8 mouse cellular contexts compared by ENCODE assay signal in genomic region chr9:53829081-53829865, GRCm38 (mm10). TPM values are rescaled to one million over a fixed set of nuclear protein-coding genes. Genes with fewer than 3 reads are reported as not detected.
DNase-seq lines count a peak whose midpoint lies in the region; ATAC-seq and TF ChIP-seq lines count a peak whose summit lies in the region.

No protein-coding gene starts in this region.

- peak overlapping the region; percentile 22 to 56 for H3K4me3 ChIP-seq in ES-E14 (ENCODE audit: insufficient read depth in 1 of 2, low read depth in 1 of 2, low read length in 2 of 2, poor library complexity in 1 of 2, severe bottlenecking in 1 of 2)
- peak overlapping the region; percentile 35 for H3K4me3 ChIP-seq in embryonic facial prominence, embryonic 11.5 days (ENCODE audit: low read depth, low read length)
- H3K4me3 ChIP-seq in lung, embryonic 15.5 days, result peak overlapping the region; percentile 43

- H3K27ac ChIP-seq in ES-E14 (ENCODE audit: insufficient read depth, low read depth, low read length, poor library complexity, severe bottlenecking), result no peak overlapping the region
- H3K27ac ChIP-seq in embryonic facial prominence, embryonic 11.5 days (replicated peaks; ENCODE audit: low read depth, low read length), result no peak overlapping the region
- H3K27ac ChIP-seq in lung, embryonic 15.5 days, result no peak overlapping the region

- peak; percentile 52 for DNase-seq in ES-E14 (ENCODE audit: low read depth, low spot score)
- DNase-seq in adrenal gland, postnatal 14 days, result peak; percentile 38
- peak; percentile 83 for DNase-seq in embryonic facial prominence, embryonic 11.5 days (ENCODE audit: low spot score)
- peak; percentile 25 to 68 for DNase-seq in layer of hippocampus, adult 8-10 months (ENCODE audit: low spot score in 2 of 2)
- peak; percentile 89 for DNase-seq in retina, embryonic 14.5 days (ENCODE audit: low spot score)
- no peak for DNase-seq in spleen, adult 12 weeks (ENCODE audit: low spot score)

- H3K4me2 ChIP-seq in embryonic facial prominence, embryonic 11.5 days (ENCODE audit: low read depth, low read length), result peak overlapping the region; percentile 53
- peak overlapping the region; percentile 66 for H3K4me2 ChIP-seq in lung, embryonic 15.5 days

- in situ Hi-C loops in ES-E14 (cut with MboI; ENCODE audit: low sequenced_read_pairs in 2 of 2, unreplicated experiment in 2 of 2), result loop anchor here in 1 of 2 experiments (10.0 kb wide), 1 partner anchor 74 kb away; no protein-coding TSS in a partner anchor

- ATAC-seq in embryonic facial prominence, embryonic 11.5 days (replicated peaks; ENCODE audit: insufficient number of reproducible peaks, low FRiP score, low TSS enrichment, low read depth), result no peak
- ATAC-seq in hematopoietic stem cell, adult 5-6 weeks (replicated peaks in 1 of 2; ENCODE audit: insufficient read depth in 1 of 2, low FRiP score in 2 of 2, low TSS enrichment in 1 of 2, low read depth in 1 of 2, poor library complexity in 2 of 2, severe bottlenecking in 2 of 2), result peak; percentile 56 to 76; a peak in 2 of 4 replicates
- peak; percentile 31; the same call in 1 of the 2 replicates for ATAC-seq in lung, embryonic 15.5 days (ENCODE audit: borderline replicate concordance, extremely low read depth, low FRiP score, low TSS enrichment)

- H3K9me3 ChIP-seq in ES-E14 (ENCODE audit: control insufficient read depth, insufficient read depth, low read depth, low read length), result no peaks in the 10 kb centered on the region
- H3K9me3 ChIP-seq in embryonic facial prominence, embryonic 11.5 days (replicated peaks; ENCODE audit: control insufficient read depth, low read length), result no peaks in the 10 kb centered on the region
- no peaks in the 10 kb centered on the region for H3K9me3 ChIP-seq in lung, embryonic 15.5 days

- no peaks in the 10 kb centered on the region for H3K27me3 ChIP-seq in embryonic facial prominence, embryonic 11.5 days (ENCODE audit: control insufficient read depth, insufficient read depth, low read length)
- no peaks in the 10 kb centered on the region; the same call in 1 of the 2 replicates for H3K27me3 ChIP-seq in lung, embryonic 15.5 days

- H3K4me1 ChIP-seq in ES-E14 (ENCODE audit: control insufficient read depth in 2 of 2, insufficient read depth in 2 of 2, low read length in 2 of 2, poor library complexity in 1 of 2), result no peaks in the 10 kb centered on the region
- no peaks in the 10 kb centered on the region for H3K4me1 ChIP-seq in embryonic facial prominence, embryonic 11.5 days (ENCODE audit: control insufficient read depth, insufficient read depth, low read length)
- H3K4me1 ChIP-seq in lung, embryonic 15.5 days, result peaks cover 5% of the 10 kb centered on the region

- H3K9ac ChIP-seq in ES-E14 (ENCODE audit: insufficient read depth, low read depth, low read length, poor library complexity, severe bottlenecking), result peak overlapping the region; percentile 30; the same call in 1 of the 2 replicates
- peak overlapping the region; percentile 50; the same call in 1 of the 2 replicates for H3K9ac ChIP-seq in embryonic facial prominence, embryonic 11.5 days (replicated peaks; ENCODE audit: low read length)
- peak overlapping the region; percentile 38 for H3K9ac ChIP-seq in lung, embryonic 15.5 days

- 21% methylated on average over 14 of the region's 14 CpGs for WGBS in embryonic facial prominence, embryonic 11.5 days
- WGBS in lung, embryonic 15.5 days, result 15% methylated on average over 14 of the region's 14 CpGs

- no peaks in the 10 kb centered on the region for H3K36me3 ChIP-seq in ES-E14 (ENCODE audit: control insufficient read depth, insufficient read depth, low read length, poor library complexity, severe bottlenecking)
- no peaks in the 10 kb centered on the region for H3K36me3 ChIP-seq in embryonic facial prominence, embryonic 11.5 days (replicated peaks; ENCODE audit: control insufficient read depth, insufficient read depth, low read depth, low read length)
- H3K36me3 ChIP-seq in lung, embryonic 15.5 days, result no peaks in the 10 kb centered on the region

TF ChIP-seq in ES-E14, 5 proteins besides CTCF, POLR2A, EP300 and RAD21:
- TF ChIP-seq HCFC1 (IDR thresholded peaks at IDR 0.05; ENCODE audit: borderline replicate concordance, insufficient read depth, low read length) (no peak), MAFK (IDR thresholded peaks at IDR 0.05; ENCODE audit: insufficient read depth, low read depth, low read length) (no peak), CHD2 (IDR thresholded peaks at IDR 0.05; ENCODE audit: low read depth, low read length) (no peak), ZC3H11A (IDR thresholded peaks at IDR 0.05; ENCODE audit: borderline replicate concordance, low read depth, low read length) (no peak), ZNF384 (IDR thresholded peaks at IDR 0.05; ENCODE audit: low read depth, low read length) (no peak)

RNA-seq across cellular contexts. Expression of gene Sln, which starts 20.7 kb away (rescaled TPM):
- total RNA-seq in ES-E14 (2012; rRNA removed), result not detected in 2 replicates
- total RNA-seq in adrenal gland, postnatal 14 days (2021), result not detected in 2 replicates
- polyA plus RNA-seq in embryonic facial prominence, embryonic 11.5 days (2014; fragmentation: Nextera tagmentation; extraction: Ambion mirVana), result 1.2 and 2.0 TPM in 2 replicates
- not detected in 2 replicates for total RNA-seq in hematopoietic stem cell, adult 5-6 weeks (2017)
- under 1 TPM in 2 of 4 experiments, not detected in 2; 0.29 to 0.83 TPM for total RNA-seq in layer of hippocampus, adult 8-10 months (2022)
- polyA plus RNA-seq in lung, embryonic 15.5 days (2015; fragmentation: Nextera tagmentation; extraction: Ambion mirVana), result 10.8 and 22.5 TPM in 2 replicates

RNA-seq across cellular contexts. Expression of gene Slc35f2, which starts 57.9 kb away (rescaled TPM):
- 61.1 and 76.7 TPM in 2 replicates for total RNA-seq in ES-E14 (2012; rRNA removed)
- total RNA-seq in adrenal gland, postnatal 14 days (2021), result 0.49 and 0.67 TPM in 2 replicates
- 5.4 and 6.0 TPM in 2 replicates for polyA plus RNA-seq in embryonic facial prominence, embryonic 11.5 days (2014; fragmentation: Nextera tagmentation; extraction: Ambion mirVana)
- 15.3 and 19.9 TPM in 2 replicates for total RNA-seq in hematopoietic stem cell, adult 5-6 weeks (2017)
- total RNA-seq in layer of hippocampus, adult 8-10 months (2022), result 1 to 10 TPM; 3.9 to 4.4 (median 4.1) TPM
- 6.0 and 7.0 TPM in 2 replicates for polyA plus RNA-seq in lung, embryonic 15.5 days (2015; fragmentation: Nextera tagmentation; extraction: Ambion mirVana)
